Mouse (Mus musculus) stomach, embryonic 16.5 days (tissue): ENCODE data around the gene Shpk. TPM values are rescaled to one million over a fixed set of nuclear protein-coding genes. Genes with fewer than 3 reads are reported as not detected.

ENCODE experiments used
- ATAC-seq: fragments of 200-750 bp; cut with Nextera tagmentation; 2 replicates; pipeline ENCODE4 v1.8.0; 2017; ENCODE audit warnings: moderate number of reproducible peaks, moderate TSS enrichment; ENCODE audit not compliant: insufficient read depth, low FRiP score
- H3K27ac ChIP-seq: fragments of 300-500 bp; sonication (generic); 2 replicates; pipeline ENCODE4 v1.5.1; 2014; ENCODE audit warnings: low read length
- H3K27me3 ChIP-seq: fragments of 300-500 bp; sonication (generic); 2 replicates; pipeline ENCODE4 v1.6.1; 2014; ENCODE audit warnings: low read length, control low read depth, mixed read lengths; ENCODE audit not compliant: control insufficient read depth, insufficient read depth
- H3K36me3 ChIP-seq: fragments of 300-500 bp; sonication (generic); 2 replicates; pipeline ENCODE4 v1.6.1; 2014; ENCODE audit warnings: low read length; ENCODE audit not compliant: control insufficient read depth, insufficient read depth
- H3K4me1 ChIP-seq: fragments of 300-500 bp; sonication (generic); 2 replicates; pipeline ENCODE4 v1.6.1; 2014; ENCODE audit warnings: low read length, control low read depth, mixed read lengths; ENCODE audit not compliant: control insufficient read depth, insufficient read depth
- H3K4me2 ChIP-seq: fragments of 300-500 bp; sonication (generic); 2 replicates; pipeline ENCODE4 v1.6.1; 2014; ENCODE audit warnings: low read depth, low read length, mixed read lengths
- H3K4me3 ChIP-seq: fragments of 300-500 bp; sonication (generic); replicated peaks from 2 replicates; pipeline ENCODE4 v1.5.1; 2014; ENCODE audit warnings: mild to moderate bottlenecking, low read length
- H3K9ac ChIP-seq: fragments of 300-500 bp; sonication (generic); 2 replicates; pipeline ENCODE4 v1.6.1; 2014; ENCODE audit warnings: low read length
- H3K9me3 ChIP-seq: fragments of 300-500 bp; sonication (generic); replicated peaks from 2 replicates; pipeline ENCODE4 v1.6.1; 2016; ENCODE audit warnings: low read length, control low read depth; ENCODE audit not compliant: control insufficient read depth
- WGBS: fragments of 180-500 bp; shearing (Covaris S2); extraction: QIAGEN DNeasy Blood & Tissue Kit; methylation state at CpG from one replicate; pipeline ENCODE4 v1.1.7; 2014; 5-methylcytosine and 5-hydroxymethylcytosine counted together
- polyA plus RNA-seq: library from polyadenylated mRNA; unstranded; fragments of >200 nt; fragmentation: Nextera tagmentation; extraction: Ambion mirVana; gene quantifications from 2 replicates; pipeline ENCODE4 v1.2.1, GENCODE M21; 2015

Shpk gene
- polyA plus RNA-seq, 1 experiment from 2014 or later: 4.0 TPM

- ATAC-seq: no peak
- Histone ChIP-seq H3K4me2 (no peak within 1 kb of the TSS), H3K4me1 (peaks cover 16% of the 10 kb centered on the region), H3K36me3 (no peaks in the 10 kb centered on the region), H3K27ac (no peak within 1 kb of the TSS), H3K4me3 (no peak within 1 kb of the TSS), H3K9ac (no peak within 1 kb of the TSS), H3K9me3 (no peaks in the 10 kb centered on the region), H3K27me3 (no peaks in the 10 kb centered on the region)
- 71% methylated on average over 5 of the region's 5 CpGs for WGBS
These were observed 34.7 kb downstream of the Shpk start, which contains the start of gene Trpv1 for GRCm38 (mm10) chr11:73233992-73234391. Gene Trpv1 (plus strand): TSS chr11:73234292.

GRCm38 (mm10) chr11:73235990-73236701, 36.9 kb downstream of the Shpk start:
- Histone ChIP-seq H3K27ac (peak overlapping the region; percentile 87), H3K9me3 (no peaks in the 10 kb centered on the region)

GRCm38 (mm10) chr11:73236731-73237130, 37.5 kb downstream of the Shpk start:
- 47% methylated on average over 3 of the region's 3 CpGs for WGBS
- H3K9ac ChIP-seq: no peak overlapping the region
- no peaks in the 10 kb centered on the region for H3K9me3 ChIP-seq

More at GRCm38 (mm10) chr11:73235990-73236701, 36.9 kb downstream of the Shpk start:
- Histone ChIP-seq H3K36me3 (no peaks in the 10 kb centered on the region), H3K9ac (peak overlapping the region; percentile 22; the same call in 1 of the 2 replicates), H3K4me2 (no peak overlapping the region), H3K27me3 (no peaks in the 10 kb centered on the region), H3K4me1 (peaks cover 16% of the 10 kb centered on the region), H3K4me3 (no peak overlapping the region)
- whole genome bisulfite sequencing: 17% methylated on average over 5 of the region's 5 CpGs
- peak; percentile 84; the same call in 1 of the 2 replicates for ATAC-seq

GRCm38 (mm10) chr11:73242199-73242598, 42.9 kb downstream of the Shpk start:
- H3K36me3 ChIP-seq: no peaks in the 10 kb centered on the region
- no peak overlapping the region for H3K27ac ChIP-seq
- H3K27me3 ChIP-seq: no peaks in the 10 kb centered on the region
- no peak overlapping the region for H3K4me2 ChIP-seq
- no peaks in the 10 kb centered on the region for H3K9me3 ChIP-seq
- H3K9ac ChIP-seq: no peak overlapping the region
- H3K4me1 ChIP-seq: peaks cover under 1% of the 10 kb centered on the region; the same call in 1 of the 2 replicates
- H3K4me3 ChIP-seq: no peak overlapping the region
- ATAC-seq: no peak
- WGBS: 72% methylated on average over 6 of the region's 6 CpGs

More at GRCm38 (mm10) chr11:73236731-73237130, 37.5 kb downstream of the Shpk start:
- H3K27me3 ChIP-seq: no peaks in the 10 kb centered on the region
- H3K4me2 ChIP-seq: no peak overlapping the region
- peak; percentile 3; the same call in 1 of the 2 replicates for ATAC-seq
- H3K4me1 ChIP-seq: peaks cover 16% of the 10 kb centered on the region
- no peak overlapping the region for H3K4me3 ChIP-seq
- peak overlapping the region; percentile 69 for H3K27ac ChIP-seq
- H3K36me3 ChIP-seq: no peaks in the 10 kb centered on the region

GRCm38 (mm10) chr11:73242777-73243176, 43.5 kb downstream of the Shpk start:
- Histone ChIP-seq H3K4me2 (no peak overlapping the region), H3K9me3 (no peaks in the 10 kb centered on the region), H3K27ac (no peak overlapping the region), H3K4me1 (no peaks in the 10 kb centered on the region), H3K9ac (no peak overlapping the region), H3K27me3 (no peaks in the 10 kb centered on the region), H3K36me3 (no peaks in the 10 kb centered on the region), H3K4me3 (no peak overlapping the region)
- no peak for ATAC-seq
- WGBS: 85% methylated on average over 4 of the region's 4 CpGs

- Histone ChIP-seq H3K4me2 (no peak overlapping the region), H3K4me1 (no peaks in the 10 kb centered on the region), H3K9ac (no peak overlapping the region), H3K4me3 (no peak overlapping the region), H3K27me3 (no peaks in the 10 kb centered on the region), H3K9me3 (no peaks in the 10 kb centered on the region), H3K36me3 (no peaks in the 10 kb centered on the region), H3K27ac (no peak overlapping the region)
- 61% methylated on average over 4 of the region's 4 CpGs for WGBS
- no peak for ATAC-seq
These were observed 58.2 kb downstream of the Shpk start for GRCm38 (mm10) chr11:73257362-73257945.

GRCm38 (mm10) chr11:73258664-73259063, 59.4 kb downstream of the Shpk start:
- Histone ChIP-seq H3K4me2 (no peak overlapping the region), H3K36me3 (no peaks in the 10 kb centered on the region), H3K4me1 (0 out of 2 replicates have a peak, but pooled peaks cover 2% of the 10 kb centered on the region), H3K9me3 (no peaks in the 10 kb centered on the region), H3K9ac (no peak overlapping the region), H3K27me3 (no peaks in the 10 kb centered on the region), H3K27ac (no peak overlapping the region), H3K4me3 (no peak overlapping the region)
- ATAC-seq: no peak

GRCm38 (mm10) chr11:73260457-73260856, 61.2 kb downstream of the Shpk start:
- ATAC-seq: no peak
- Histone ChIP-seq H3K27ac (no peak overlapping the region), H3K4me3 (no peak overlapping the region), H3K4me2 (no peak overlapping the region), H3K36me3 (no peaks in the 10 kb centered on the region), H3K27me3 (no peaks in the 10 kb centered on the region), H3K4me1 (0 out of 2 replicates have a peak, but pooled peaks cover 2% of the 10 kb centered on the region), H3K9me3 (no peaks in the 10 kb centered on the region), H3K9ac (no peak overlapping the region)
- 65% methylated on average over 3 of the region's 3 CpGs for WGBS

GRCm38 (mm10) chr11:73261385-73261784, 62.1 kb downstream of the Shpk start:
- Histone ChIP-seq H3K4me3 (no peak overlapping the region), H3K4me1 (0 out of 2 replicates have a peak, but pooled peaks cover 2% of the 10 kb centered on the region), H3K9ac (no peak overlapping the region), H3K27me3 (no peaks in the 10 kb centered on the region), H3K4me2 (no peak overlapping the region), H3K9me3 (no peaks in the 10 kb centered on the region), H3K27ac (no peak overlapping the region), H3K36me3 (no peaks in the 10 kb centered on the region)
- 45% methylated on average over 1 of the region's 1 CpGs for WGBS
- ATAC-seq: no peak
